Mouse (Mus musculus): ENCODE results near the gene Sfmbt1.

- TF ChIP-seq CTCF (IDR thresholded peaks at IDR 0.05; ENCODE audit: extremely low read depth, insufficient read depth, low read length), result no peak
- no peak for TF ChIP-seq POLR2A (IDR thresholded peaks at IDR 0.05; ENCODE audit: extremely low read depth, insufficient read depth, low read length)
These were observed 4.9 kb downstream of the Sfmbt1 start for GRCm38 (mm10) chr14:30719514-30719913.

All from cortical plate, adult 2 months (tissue).